Mouse (Mus musculus) thymus, adult 18-20 months (tissue): Measurements from ENCODE around the gene Prex1.

Experiments used
- DNase-seq, 2 experiments: peaks; one replicate each; pipeline ENCODE4 v3.0.0; 2022; ENCODE audit warnings: mixed read lengths in 2 of 2

Gene Prex1

GRCm38 (mm10) chr2:166683885-166684544, 29.6 kb downstream of the Prex1 start:
- no peak for DNase-seq

GRCm38 (mm10) chr2:166682866-166683265, 30.8 kb downstream of the Prex1 start:
- DNase-seq = no peak

DNA sequence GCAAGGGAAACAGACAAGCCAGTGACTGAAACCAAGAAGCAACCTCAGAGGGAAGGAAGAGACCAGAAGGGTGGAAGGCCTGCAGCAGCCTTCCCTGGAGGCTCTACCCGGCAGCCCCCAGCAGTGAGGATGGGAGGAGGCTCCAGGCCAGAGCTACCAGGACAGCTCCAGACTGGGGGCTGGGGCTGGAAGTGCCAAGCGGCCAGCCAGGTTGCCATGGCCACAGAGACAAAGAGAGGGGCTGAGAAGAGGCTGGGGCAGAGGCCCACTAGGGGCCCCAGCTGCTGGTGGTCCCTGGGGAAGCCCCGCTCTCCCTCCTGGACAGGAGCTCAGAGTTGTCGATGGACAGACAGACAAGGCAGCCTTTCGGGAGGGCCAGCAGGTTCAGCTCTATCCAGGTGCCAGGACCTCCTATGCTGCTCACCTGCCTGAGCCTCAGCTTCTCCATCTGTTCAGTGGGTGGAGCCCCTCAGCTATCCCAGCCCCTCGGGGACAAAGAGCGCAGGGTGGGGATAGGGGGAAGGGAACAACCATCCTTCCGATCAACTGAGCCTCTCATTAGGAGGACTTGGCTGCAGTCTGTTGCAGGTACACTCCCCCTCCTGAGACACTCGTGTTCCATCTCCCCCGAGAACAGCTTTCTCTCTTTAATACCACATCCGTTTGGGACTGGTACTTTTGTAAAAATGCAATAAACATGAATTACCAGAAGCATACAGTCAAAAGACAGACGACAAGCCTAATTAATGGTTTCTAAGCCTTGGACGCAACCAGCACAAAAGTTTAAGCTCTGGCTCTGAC, 34.5 kb downstream of the Prex1 start:
- no peak for DNase-seq

GRCm38 (mm10) chr2:166676933-166677332, 36.7 kb downstream of the Prex1 start:
- DNase-seq = no peak

DNA sequence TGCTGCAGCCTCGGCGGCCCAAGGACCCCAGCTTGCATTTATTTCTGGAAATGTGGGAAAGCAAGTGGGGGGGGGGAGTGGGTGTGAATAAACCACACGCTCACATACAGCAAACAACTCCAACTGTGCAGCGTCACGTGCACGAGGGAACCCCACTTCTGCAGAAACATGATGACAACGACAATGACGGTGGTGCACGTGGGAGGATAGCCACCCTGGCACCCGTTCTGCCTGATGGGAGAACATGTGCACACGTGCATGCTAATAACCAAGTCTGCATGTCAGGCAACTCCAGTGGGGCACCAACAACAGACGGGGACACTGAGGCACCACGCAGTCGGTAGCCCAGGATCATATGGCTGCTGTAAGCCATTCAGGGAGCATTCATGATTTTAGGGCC, 37.1 kb downstream of the Prex1 start:
- no peak for DNase-seq

- DNase-seq = no peak
Measured at GRCm38 (mm10) chr2:166675588-166676444, 37.8 kb downstream of the Prex1 start.

GRCm38 (mm10) chr2:166674693-166675092, 38.9 kb downstream of the Prex1 start:
- DNase-seq = no peak

- DNase-seq = no peak
Measured at GRCm38 (mm10) chr2:166673951-166674350, 39.7 kb downstream of the Prex1 start.

GRCm38 (mm10) chr2:166672171-166672965, 41.3 kb downstream of the Prex1 start:
- no peak for DNase-seq

GRCm38 (mm10) chr2:166671614-166672013, 42.0 kb downstream of the Prex1 start:
- DNase-seq = peak in 1 of 2 experiments; percentile 58

DNA sequence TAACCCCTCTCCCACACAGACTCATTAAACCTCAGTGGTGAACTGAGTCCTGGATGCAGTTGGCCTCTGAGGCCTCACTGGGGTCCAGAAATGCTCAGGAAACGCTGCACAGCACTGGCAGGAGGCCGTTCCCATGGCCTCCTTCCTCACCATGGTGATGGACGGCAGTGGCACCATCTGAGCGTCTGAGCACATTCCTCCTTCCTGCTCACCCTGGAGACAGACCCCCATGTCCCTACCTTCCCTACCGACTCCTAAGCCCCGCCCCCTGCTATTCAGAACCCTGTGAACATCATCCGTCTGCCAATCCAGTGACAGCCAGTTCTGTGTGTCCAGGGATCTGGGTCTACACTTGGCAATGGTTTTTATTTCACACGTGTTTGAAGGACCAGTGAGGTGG, 42.6 kb downstream of the Prex1 start:
- no peak for DNase-seq

GRCm38 (mm10) chr2:166669922-166670321, 43.7 kb downstream of the Prex1 start:
- DNase-seq = no peak

DNA sequence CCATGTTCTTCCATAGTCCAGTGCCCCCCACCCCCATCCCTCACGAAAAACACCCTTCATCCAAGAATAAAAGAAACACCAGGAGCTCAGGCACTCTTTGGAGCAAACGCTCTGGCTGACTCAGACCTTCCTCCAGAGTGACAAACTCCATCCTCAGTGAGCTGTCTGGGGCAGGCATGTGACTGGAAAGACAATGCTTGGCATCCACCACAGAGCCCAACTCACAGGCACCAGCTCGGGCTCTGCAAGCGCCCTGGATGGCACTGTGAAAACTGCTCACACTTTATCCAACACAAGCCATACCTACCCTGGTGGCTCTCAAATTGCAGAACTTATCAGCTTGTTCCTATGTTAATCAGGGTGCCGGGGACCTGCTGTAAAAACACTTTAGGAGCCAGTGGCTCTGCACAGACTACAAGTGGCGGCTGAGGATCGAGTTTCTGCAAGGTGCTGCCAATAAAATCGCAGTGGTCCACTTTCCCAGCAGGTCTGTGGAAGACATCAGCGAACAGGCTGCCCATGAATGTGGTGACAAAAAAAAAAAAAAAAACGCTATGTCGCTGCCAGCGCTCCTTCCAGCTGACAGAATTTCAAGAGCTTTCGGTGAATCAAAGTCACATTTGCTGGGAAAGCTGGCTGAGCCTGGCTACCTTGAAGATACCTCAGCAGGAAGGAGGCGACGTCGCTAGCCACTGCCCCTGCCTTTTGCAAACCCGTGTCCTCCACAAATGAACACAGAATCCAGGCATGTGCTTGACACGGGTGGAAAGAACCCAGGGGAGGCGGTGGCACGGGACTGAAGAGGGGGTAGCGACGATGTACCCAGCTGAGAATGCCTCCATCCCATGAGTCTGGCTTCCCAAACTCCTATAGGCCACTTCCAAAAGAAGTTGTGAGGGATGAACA, 45.6 kb downstream of the Prex1 start:
- DNase-seq = no peak

- DNase-seq = no peak
Measured at GRCm38 (mm10) chr2:166666175-166666574, 47.5 kb downstream of the Prex1 start.

DNA sequence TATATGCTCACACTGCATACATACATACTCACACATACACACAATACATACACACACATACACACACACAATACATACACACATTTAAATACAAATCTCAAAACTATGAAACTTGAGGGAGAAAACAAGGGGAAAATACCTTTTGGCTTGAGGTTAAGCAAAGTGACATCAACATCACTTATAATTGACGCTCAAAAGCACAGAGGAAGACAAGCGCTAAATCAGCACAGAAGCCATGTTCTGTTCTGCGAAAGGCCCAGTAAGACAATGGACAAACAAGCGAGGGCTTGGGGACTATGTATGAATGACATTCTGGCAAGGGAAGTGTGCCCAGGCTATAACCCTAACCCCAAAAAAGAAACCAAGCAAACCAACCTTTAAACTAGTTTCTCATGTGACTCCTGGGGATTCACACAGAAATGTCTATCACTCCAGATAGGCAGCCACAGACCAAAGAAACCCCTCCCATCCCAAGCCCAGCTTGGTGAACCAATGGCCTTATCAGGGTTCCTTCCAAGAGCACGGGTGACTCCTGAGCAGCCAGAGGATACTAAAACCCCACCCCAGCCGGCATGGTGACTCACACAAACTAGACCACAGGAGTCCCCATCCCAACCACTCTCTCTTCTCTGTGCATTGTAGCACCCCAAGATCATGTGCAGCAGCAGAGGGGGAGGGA, 48.2 kb downstream of the Prex1 start:
- no peak for DNase-seq

DNA sequence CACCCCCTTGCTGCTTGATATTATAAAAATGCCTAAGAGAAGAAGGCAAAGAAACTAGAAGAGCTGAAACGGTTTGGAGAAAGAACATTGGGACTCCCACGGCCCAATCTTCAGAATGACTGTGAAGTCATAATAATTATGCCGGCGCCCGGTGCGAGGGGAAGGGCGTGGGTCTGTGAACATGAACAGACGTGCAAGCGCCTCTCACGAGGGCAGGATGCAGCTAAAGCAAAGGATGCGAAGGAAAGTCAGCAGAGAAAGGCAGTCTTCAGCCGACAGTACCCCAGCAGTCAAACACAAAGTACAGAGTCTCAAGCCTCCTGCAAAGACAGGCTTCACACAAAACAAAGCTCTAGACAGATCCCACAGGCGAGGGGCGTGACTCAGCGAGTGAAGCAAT, 49.1 kb downstream of the Prex1 start:
- no peak for DNase-seq

DNA sequence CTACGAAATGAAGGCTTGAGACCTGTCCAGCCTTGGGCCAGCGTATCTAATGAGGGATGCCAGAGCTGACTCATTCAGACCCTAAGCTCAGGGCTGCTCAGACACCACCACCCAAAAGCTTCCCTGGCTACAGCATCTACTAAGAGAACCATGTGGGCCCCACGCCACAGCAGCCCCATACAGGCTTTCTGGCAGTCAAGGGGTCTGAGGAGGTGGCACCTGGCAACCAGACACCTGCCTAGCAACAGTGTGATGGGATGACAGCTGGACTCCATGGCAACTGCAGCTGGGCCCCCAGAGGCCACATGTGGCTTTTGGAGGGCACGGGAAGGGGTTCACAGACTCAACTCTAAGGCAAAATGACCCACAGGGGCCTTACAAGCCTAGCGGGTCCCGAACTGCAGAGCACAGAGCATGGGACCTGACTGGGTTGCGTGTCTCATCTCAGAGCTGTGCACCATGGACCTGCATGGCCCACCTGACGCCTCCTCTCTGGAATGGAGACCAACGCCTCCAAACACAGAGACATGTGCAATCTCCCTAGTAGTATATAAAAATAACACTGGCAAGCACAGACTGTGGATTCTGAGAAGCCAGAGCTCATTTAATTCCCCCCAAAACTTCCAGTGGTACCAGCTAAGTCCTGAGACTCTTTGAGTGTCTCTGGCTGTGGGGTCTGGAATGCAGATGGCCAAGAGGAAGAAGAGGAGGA, 50.2 kb downstream of the Prex1 start:
- DNase-seq = peak; percentile 53 to 64

GRCm38 (mm10) chr2:166662595-166663160, 51.0 kb downstream of the Prex1 start:
- DNase-seq = no peak

- no peak for DNase-seq
Measured at GRCm38 (mm10) chr2:166661971-166662370, 51.7 kb downstream of the Prex1 start.

GRCm38 (mm10) chr2:166661498-166661897, 52.1 kb downstream of the Prex1 start:
- no peak for DNase-seq
